Mouse (Mus musculus) C2C12 (cell line): Measurements from ENCODE around the gene Znrd1as.

Experiments
- CTCF ChIP-seq: IDR thresholded peaks from one replicate; pipeline ENCODE4 v1.5.1; 2011; ENCODE audit not compliant: control insufficient read depth, insufficient read depth, insufficient read length
- FOSL1 ChIP-seq: IDR thresholded peaks from one replicate; pipeline ENCODE4 v1.8.0; 2011; ENCODE audit warnings: mild to moderate bottlenecking, low read length; ENCODE audit not compliant: poor library complexity, insufficient read depth, severe bottlenecking
- MAX ChIP-seq: IDR thresholded peaks from one replicate; pipeline ENCODE4 v1.6.1; 2011; ENCODE audit warnings: mild to moderate bottlenecking, control low read depth
- MYOD1 ChIP-seq: IDR thresholded peaks from one replicate; pipeline ENCODE4 v1.6.1; 2011; ENCODE audit warnings: low read depth; ENCODE audit not compliant: control insufficient read depth, insufficient read length
- MYOG ChIP-seq: IDR thresholded peaks from one replicate; pipeline ENCODE4 v1.6.1; 2011; ENCODE audit not compliant: control insufficient read depth, insufficient read length; ENCODE audit errors: extremely low read depth
- USF1 ChIP-seq: IDR thresholded peaks from one replicate; pipeline ENCODE4 v1.6.1; 2011; ENCODE audit warnings: low read depth, mild to moderate bottlenecking, control low read depth, moderate library complexity

GRCm38 (mm10) chr17:36961125-36961524 is 2.7 kb downstream of the Znrd1as start:
- TF ChIP-seq CTCF = no peak
- no peak for TF ChIP-seq USF1
- no peak for TF ChIP-seq MAX
- TF ChIP-seq MYOG = no peak
- TF ChIP-seq MYOD1 = no peak
- no peak for TF ChIP-seq FOSL1
